Mouse (Mus musculus) small intestine, adult 2 months (tissue): ENCODE data around the gene Sectm1b.

ENCODE experiments used
- CTCF ChIP-seq: fragments of 200-500 bp; IDR thresholded peaks from 2 replicates; pipeline ENCODE4 v1.5.1; 2012; ENCODE audit warnings: low read depth, mild to moderate bottlenecking, control low read depth, inconsistent platforms, low read length, moderate library complexity, mixed read lengths; ENCODE audit not compliant: insufficient replicate concordance, insufficient read length; ENCODE audit errors: extremely low read depth
- POLR2A ChIP-seq: fragments of 200-500 bp; IDR thresholded peaks from 2 replicates; pipeline ENCODE4 v1.6.1; 2012; ENCODE audit warnings: low read depth, mild to moderate bottlenecking, control low read depth, inconsistent platforms, low read length, moderate library complexity

- TF ChIP-seq POLR2A (no peak), CTCF (no peak)
These were observed 39.2 kb downstream of the Sectm1b start for GRCm38 (mm10) chr11:121024163-121024562.
